Mouse (Mus musculus) midbrain, embryonic 11.5 days (tissue): Measurements from ENCODE around the gene A630095N17Rik. TPM values are rescaled to one million over a fixed set of nuclear protein-coding genes. Genes with fewer than 3 reads are reported as not detected.

Experiments
- ATAC-seq: fragments of 200-750 bp; cut with Nextera tagmentation; 2 replicates; pipeline ENCODE4 v1.8.0; 2017; ENCODE audit warnings: moderate TSS enrichment, moderate library complexity; ENCODE audit not compliant: low FRiP score
- DNase-seq: peaks from one replicate; pipeline ENCODE4 v3.0.0; 2015; ENCODE audit warnings: low spot score; ENCODE audit errors: missing footprints
- H3K27ac ChIP-seq: fragments of 300-500 bp; sonication (generic); 2 replicates; pipeline ENCODE4 v1.5.1; 2014; ENCODE audit warnings: low read depth, low read length
- H3K27me3 ChIP-seq: fragments of 300-500 bp; sonication (generic); 2 replicates; pipeline ENCODE4 v1.6.1; 2014; ENCODE audit warnings: mild to moderate bottlenecking, low read length, moderate library complexity, mixed read lengths; ENCODE audit not compliant: control insufficient read depth, insufficient read depth
- H3K36me3 ChIP-seq: fragments of 300-500 bp; sonication (generic); 2 replicates; pipeline ENCODE4 v1.6.1; 2014; ENCODE audit warnings: mild to moderate bottlenecking, low read length, moderate library complexity, mixed read lengths; ENCODE audit not compliant: control insufficient read depth, insufficient read depth
- H3K4me1 ChIP-seq: fragments of 300-500 bp; sonication (generic); 2 replicates; pipeline ENCODE4 v1.6.1; 2014; ENCODE audit warnings: low read length; ENCODE audit not compliant: control insufficient read depth, insufficient read depth
- H3K4me2 ChIP-seq: fragments of 300-500 bp; sonication (generic); 2 replicates; pipeline ENCODE4 v1.6.1; 2014; ENCODE audit warnings: mild to moderate bottlenecking, moderate library complexity
- H3K4me3 ChIP-seq: fragments of 300-500 bp; sonication (generic); 2 replicates; pipeline ENCODE4 v1.5.1; 2014; ENCODE audit warnings: low read depth, low read length
- H3K9ac ChIP-seq: fragments of 300-500 bp; sonication (generic); 2 replicates; pipeline ENCODE4 v1.6.1; 2014; ENCODE audit warnings: low read length
- H3K9me3 ChIP-seq: fragments of 300-500 bp; sonication (generic); 2 replicates; pipeline ENCODE4 v1.6.1; 2016; ENCODE audit warnings: low read length; ENCODE audit not compliant: control insufficient read depth
- WGBS: fragments of 180-500 bp; shearing (Covaris S2); extraction: QIAGEN DNeasy Blood & Tissue Kit; methylation state at CpG from one replicate; pipeline ENCODE4 v1.1.7; 2014; 5-methylcytosine and 5-hydroxymethylcytosine counted together
- polyA plus RNA-seq: library from polyadenylated mRNA; unstranded; fragments of >200 nt; fragmentation: Nextera tagmentation; extraction: Ambion mirVana; gene quantifications from 2 replicates; pipeline ENCODE4 v1.2.1, GENCODE M21; 2014

The A630095N17Rik gene
- polyA plus RNA-seq, 1 experiment from 2014 or later, result not detected

GRCm38 (mm10) chr1:75187914-75188483 is 43.9 kb downstream of the A630095N17Rik start:
- ATAC-seq (no peak), DNase-seq (no peak)
- H3K9ac ChIP-seq, result no peak overlapping the region
- WGBS, result 93% methylated on average over 2 of the region's 2 CpGs
- H3K36me3 ChIP-seq, result peaks cover 4% of the 10 kb centered on the region
- H3K27ac ChIP-seq, result no peak overlapping the region
- no peaks in the 10 kb centered on the region for H3K27me3 ChIP-seq
- H3K4me2 ChIP-seq, result no peak overlapping the region
- no peak overlapping the region for H3K4me3 ChIP-seq
- H3K9me3 ChIP-seq, result no peaks in the 10 kb centered on the region
- H3K4me1 ChIP-seq, result peaks cover 12% of the 10 kb centered on the region; the same call in 1 of the 2 replicates

DNA sequence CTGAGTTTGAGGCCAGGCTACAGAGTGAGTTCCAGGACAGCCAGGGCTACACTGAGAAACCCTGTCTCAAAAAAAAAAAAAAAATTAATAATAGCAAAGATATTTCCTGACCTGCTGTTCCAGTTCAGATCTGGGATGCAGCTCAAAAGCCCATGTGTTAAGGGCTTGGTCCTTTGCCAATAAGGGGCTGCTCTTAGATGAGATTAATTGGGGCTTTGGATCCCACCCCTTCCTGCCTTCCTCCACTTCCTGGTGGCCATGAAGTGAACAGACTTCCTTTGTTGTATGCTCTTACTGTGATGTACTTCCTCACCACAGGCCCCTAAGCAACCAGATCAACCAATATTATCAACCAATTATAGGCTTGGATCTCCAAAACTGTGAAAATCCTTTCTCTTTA is 44.8 kb downstream of the A630095N17Rik start:
- H3K4me1 ChIP-seq, result peaks cover 8% of the 10 kb centered on the region; the same call in 1 of the 2 replicates
- H3K9ac ChIP-seq, result no peak overlapping the region
- H3K9me3 ChIP-seq, result no peaks in the 10 kb centered on the region
- H3K27me3 ChIP-seq, result no peaks in the 10 kb centered on the region
- DNase-seq (no peak), ATAC-seq (no peak)
- H3K27ac ChIP-seq, result no peak overlapping the region
- H3K4me3 ChIP-seq, result no peak overlapping the region
- H3K4me2 ChIP-seq, result no peak overlapping the region
- H3K36me3 ChIP-seq, result peaks cover 9% of the 10 kb centered on the region

- Histone ChIP-seq H3K9me3 (no peaks in the 10 kb centered on the region), H3K36me3 (peaks cover 11% of the 10 kb centered on the region), H3K4me1 (peaks cover 4% of the 10 kb centered on the region; the same call in 1 of the 2 replicates), H3K27me3 (no peaks in the 10 kb centered on the region), H3K4me2 (no peak overlapping the region), H3K27ac (no peak overlapping the region), H3K9ac (no peak overlapping the region), H3K4me3 (no peak overlapping the region)
- WGBS, result 97% methylated on average over 11 of the region's 11 CpGs
- DNase-seq, result no peak
- ATAC-seq, result no peak
Observed at GRCm38 (mm10) chr1:75185495-75185894, 46.4 kb downstream of the A630095N17Rik start.

- H3K4me3 ChIP-seq, result no peak overlapping the region
- no peak overlapping the region for H3K9ac ChIP-seq
- peaks cover 16% of the 10 kb centered on the region for H3K4me1 ChIP-seq
- no peak overlapping the region for H3K4me2 ChIP-seq
- DNase-seq (no peak), ATAC-seq (no peak)
- WGBS, result 78% methylated on average over 4 of the region's 4 CpGs
- H3K36me3 ChIP-seq, result peaks cover 11% of the 10 kb centered on the region; the same call in 1 of the 2 replicates
- no peak overlapping the region for H3K27ac ChIP-seq
- no peaks in the 10 kb centered on the region for H3K27me3 ChIP-seq
- H3K9me3 ChIP-seq, result no peaks in the 10 kb centered on the region
Observed at GRCm38 (mm10) chr1:75182160-75182559, 49.7 kb downstream of the A630095N17Rik start.

- Histone ChIP-seq H3K27ac (no peak overlapping the region), H3K4me3 (no peak overlapping the region), H3K36me3 (peaks cover 11% of the 10 kb centered on the region; the same call in 1 of the 2 replicates), H3K27me3 (no peaks in the 10 kb centered on the region), H3K4me1 (peaks cover 16% of the 10 kb centered on the region), H3K4me2 (no peak overlapping the region), H3K9ac (no peak overlapping the region), H3K9me3 (no peaks in the 10 kb centered on the region)
- no peak for ATAC-seq
- DNase-seq, result no peak
- 84% methylated on average over 4 of the region's 4 CpGs for WGBS
Observed at GRCm38 (mm10) chr1:75181377-75181870, 50.5 kb downstream of the A630095N17Rik start.

GRCm38 (mm10) chr1:75180741-75181140 is 51.2 kb downstream of the A630095N17Rik start:
- no peak for ATAC-seq
- Histone ChIP-seq H3K9me3 (no peaks in the 10 kb centered on the region), H3K4me2 (peak overlapping the region; percentile 99), H3K4me1 (peaks cover 16% of the 10 kb centered on the region), H3K36me3 (peaks cover 11% of the 10 kb centered on the region; the same call in 1 of the 2 replicates), H3K27ac (no peak overlapping the region), H3K27me3 (no peaks in the 10 kb centered on the region), H3K9ac (0 out of 2 replicates have a peak overlapping the region, but pooled peaks have one; percentile 30), H3K4me3 (peak overlapping the region; percentile 58)
- DNase-seq, result no peak
- WGBS, result 40% methylated on average over 7 of the region's 7 CpGs

DNA sequence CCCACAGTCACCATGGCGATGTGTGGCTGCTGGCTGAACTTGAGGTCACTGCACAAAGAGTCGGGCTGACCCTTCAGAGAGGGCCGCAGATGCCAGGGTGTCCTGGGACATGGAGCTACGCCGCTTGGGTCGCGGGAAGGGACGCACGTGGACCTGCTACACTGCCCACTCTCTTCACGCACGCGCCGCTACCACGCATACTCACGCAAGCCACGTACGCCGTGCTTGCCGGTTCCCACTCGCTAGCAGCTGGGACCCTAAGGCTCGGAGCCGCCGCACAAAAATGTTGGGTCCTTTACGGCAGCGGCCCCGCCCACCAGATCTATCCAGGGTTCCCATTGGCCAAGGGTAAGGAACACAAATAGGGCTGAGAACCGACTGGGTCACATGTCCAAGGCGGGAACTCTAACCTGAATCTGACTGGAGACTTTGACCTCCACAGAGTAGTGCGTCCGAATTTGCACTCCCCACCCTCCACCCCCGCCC is 51.8 kb downstream of the A630095N17Rik start, which contains the start of gene Abcb6:
TSS of gene Abcb6 (minus strand) at position 288 of the 486 bp plus-strand sequence.
- peak within 1 kb of the TSS; percentile 58 for H3K4me3 ChIP-seq
- H3K9ac ChIP-seq, result peak within 1 kb of the TSS; percentile 63
- DNase-seq (peak; percentile 98), ATAC-seq (peak; percentile 93)
- peaks cover 16% of the 10 kb centered on the region for H3K4me1 ChIP-seq
- no peaks in the 10 kb centered on the region for H3K9me3 ChIP-seq
- no peaks in the 10 kb centered on the region for H3K27me3 ChIP-seq
- H3K27ac ChIP-seq, result peak within 1 kb of the TSS; percentile 36; the same call in 1 of the 2 replicates
- H3K36me3 ChIP-seq, result peaks cover 8% of the 10 kb centered on the region; the same call in 1 of the 2 replicates
- WGBS, result under 1% methylated on average over 31 of the region's 31 CpGs
- peak within 1 kb of the TSS; percentile 99 for H3K4me2 ChIP-seq

- DNase-seq (no peak), ATAC-seq (no peak; the same call in none of the 2 replicates)
- no peaks in the 10 kb centered on the region for H3K9me3 ChIP-seq
- no peaks in the 10 kb centered on the region for H3K27me3 ChIP-seq
- peak overlapping the region; percentile 58 for H3K4me3 ChIP-seq
- peak overlapping the region; percentile 63 for H3K9ac ChIP-seq
- H3K4me2 ChIP-seq, result peak overlapping the region; percentile 99
- H3K4me1 ChIP-seq, result peaks cover 16% of the 10 kb centered on the region
- H3K36me3 ChIP-seq, result peaks cover 11% of the 10 kb centered on the region; the same call in 1 of the 2 replicates
- 11% methylated on average over 23 of the region's 23 CpGs for WGBS
- peak overlapping the region; percentile 36; the same call in 1 of the 2 replicates for H3K27ac ChIP-seq
Observed at GRCm38 (mm10) chr1:75179334-75180104, 52.4 kb downstream of the A630095N17Rik start.
